Mouse (Mus musculus) erythroblast, embryonic 14.5 days (primary cell): ENCODE measurements around the gene Akap13.

Experiments used
- GATA1 ChIP-seq: IDR thresholded peaks from 2 replicates; pipeline ENCODE4 v1.6.1; 2012; ENCODE audit warnings: low read length, inconsistent platforms, mixed read lengths
- TAL1 ChIP-seq: IDR thresholded peaks from 3 replicates; pipeline ENCODE4 v1.6.1; 2012; ENCODE audit warnings: low read length, inconsistent platforms, mixed read lengths

DNA sequence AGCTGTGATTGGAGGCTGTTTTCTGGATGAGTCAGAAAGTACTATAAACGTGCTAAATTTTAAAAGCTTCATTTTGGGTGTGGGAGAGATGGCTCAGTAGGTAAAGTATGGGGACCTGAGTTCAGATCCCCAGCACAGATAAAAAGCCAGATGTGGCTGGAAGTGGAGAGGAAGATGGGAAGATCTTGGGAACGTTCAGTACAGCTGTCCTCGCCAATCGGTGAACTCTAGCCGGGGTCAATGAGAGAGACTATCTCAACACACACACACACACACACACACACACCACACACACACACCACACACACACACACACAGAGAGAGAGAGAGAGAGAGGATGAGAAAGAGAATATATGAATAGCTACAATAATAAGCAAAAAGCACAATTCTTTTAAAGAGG lies 81.0 kb downstream of the Akap13 start:
- TF ChIP-seq GATA1: no peak
- no peak for TF ChIP-seq TAL1
